Comparison of ENCODE assay signal across 24 mouse cellular contexts in the genomic region with DNA sequence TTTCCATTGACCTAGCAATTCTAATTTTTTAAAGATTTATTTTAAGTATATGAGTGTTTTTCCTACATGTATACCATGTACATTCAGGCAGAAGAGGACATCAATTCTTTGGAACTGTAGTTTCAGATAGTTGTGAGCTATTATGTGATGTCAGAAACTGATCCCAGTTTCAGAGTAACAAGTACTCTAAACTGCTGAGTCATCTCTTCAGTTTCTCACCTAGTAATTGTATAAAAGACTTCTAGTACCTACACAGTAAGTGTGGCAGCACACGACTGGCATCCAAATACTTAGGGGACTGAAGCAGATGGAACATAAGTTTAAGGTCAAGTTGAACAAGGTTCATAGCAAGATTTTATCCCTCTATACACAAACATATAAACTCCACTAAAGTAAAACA. TPM values are rescaled to one million over a fixed set of nuclear protein-coding genes. Genes with fewer than 3 reads are reported as not detected.
"Had no signal": no experiment of that assay in that cellular context is flagged by ENCODE, and none has a peak within 500 bp of the region (broad histone marks: within the 10 kb centered on the region; RNA-seq: fewer than 3 reads in every experiment).

No protein-coding gene starts in this region.

- H3K9me3 ChIP-seq: heart, embryonic 10.5 days; heart, embryonic 12.5 days; hindbrain, embryonic 10.5 days; hindbrain, embryonic 12.5 days; intestine, embryonic 15.5 days; limb, embryonic 10.5 days; limb, embryonic 12.5 days; liver, embryonic 13.5 days had no signal

- H3K27ac ChIP-seq: gastrocnemius, adult 2 months; heart, embryonic 10.5 days; hindbrain, embryonic 10.5 days; hindbrain, embryonic 12.5 days; hindbrain, embryonic 14.5 days; intestine, embryonic 15.5 days; left cerebral cortex, adult 2 months; limb, embryonic 10.5 days; limb, embryonic 12.5 days; liver, embryonic 13.5 days had no signal

- H3K9ac ChIP-seq: heart, embryonic 12.5 days; hindbrain, embryonic 12.5 days; hindbrain, embryonic 14.5 days; intestine, embryonic 15.5 days; limb, embryonic 12.5 days; liver, embryonic 13.5 days had no signal

- H3K4me1 ChIP-seq: heart, embryonic 10.5 days; heart, embryonic 12.5 days; hindbrain, embryonic 12.5 days; intestine, embryonic 15.5 days; limb, embryonic 10.5 days; limb, embryonic 12.5 days had no signal

- DNase-seq: gastrocnemius, adult 2 months; gastrocnemius, postnatal 10 days; gastrocnemius, postnatal 25 days; heart, adult 18-20 months; heart, postnatal 10 days; heart, postnatal 4 days; kidney, adult 18-20 months; kidney, adult 8-10 months; kidney, postnatal 10 days; kidney, postnatal 25 days; kidney, postnatal 4 days; layer of hippocampus, adult 9-11 months; liver; liver, embryonic 13.5 days had no signal

- H3K4me3 ChIP-seq: gastrocnemius, adult 2 months; heart, embryonic 10.5 days; heart, embryonic 12.5 days; hindbrain, embryonic 10.5 days; hindbrain, embryonic 12.5 days; intestine, embryonic 15.5 days; left cerebral cortex, adult 2 months; limb, embryonic 10.5 days; limb, embryonic 12.5 days; liver, embryonic 13.5 days had no signal

- H3K27me3 ChIP-seq: heart, embryonic 12.5 days; hindbrain, embryonic 12.5 days; intestine, embryonic 15.5 days; limb, embryonic 12.5 days; liver, embryonic 13.5 days had no signal

- H3K36me3 ChIP-seq: heart, embryonic 10.5 days; hindbrain, embryonic 12.5 days; intestine, embryonic 15.5 days; limb, embryonic 12.5 days had no signal

RNA-seq across cellular contexts. Expression of a gene that starts 38.2 kb away (rescaled TPM):
- total RNA-seq: granulocyte monocyte progenitor cell, adult 5-6 weeks had no signal
